Mouse (Mus musculus) adrenal gland, postnatal 36 days (tissue): ENCODE measurements around the gene 4931422A03Rik. TPM values are rescaled to one million over a fixed set of nuclear protein-coding genes. Genes with fewer than 3 reads are reported as not detected.
A peak's percentile ranks its signal among the peaks of the same experiment; 100 is the strongest.
"Not testable (repeated sequence)": the region's sequence is repeated elsewhere in the genome, so short reads cannot be mapped to it uniquely, and the experiment has no call there.

ENCODE experiments used
- DNase-seq, 2 experiments: peaks; one replicate each; pipeline ENCODE4 v3.0.0; 2021; ENCODE audit warnings: mixed read lengths in 1 of 2
- long read RNA-seq, 2 experiments: library from polyadenylated mRNA; stranded (forward); transcript quantifications; one replicate each; pipeline ENCODE4 v2.0.0; 2021; ENCODE audit warnings: borderline sequencing depth in 2 of 2
- total RNA-seq, 2 experiments: library from RNA; stranded (reverse); gene quantifications; 2 replicates each; pipeline ENCODE4 v1.2.3; 2021

4931422A03Rik gene
- total RNA-seq, result not detected
- long read RNA-seq, experiment 1, result 0 reads
- long read RNA-seq, experiment 2, partial matches to known transcripts, result 0 of 3 reads
- long read RNA-seq, experiment 2, other reads (novel, unspliced or antisense), result 3 of 3 reads

DNA sequence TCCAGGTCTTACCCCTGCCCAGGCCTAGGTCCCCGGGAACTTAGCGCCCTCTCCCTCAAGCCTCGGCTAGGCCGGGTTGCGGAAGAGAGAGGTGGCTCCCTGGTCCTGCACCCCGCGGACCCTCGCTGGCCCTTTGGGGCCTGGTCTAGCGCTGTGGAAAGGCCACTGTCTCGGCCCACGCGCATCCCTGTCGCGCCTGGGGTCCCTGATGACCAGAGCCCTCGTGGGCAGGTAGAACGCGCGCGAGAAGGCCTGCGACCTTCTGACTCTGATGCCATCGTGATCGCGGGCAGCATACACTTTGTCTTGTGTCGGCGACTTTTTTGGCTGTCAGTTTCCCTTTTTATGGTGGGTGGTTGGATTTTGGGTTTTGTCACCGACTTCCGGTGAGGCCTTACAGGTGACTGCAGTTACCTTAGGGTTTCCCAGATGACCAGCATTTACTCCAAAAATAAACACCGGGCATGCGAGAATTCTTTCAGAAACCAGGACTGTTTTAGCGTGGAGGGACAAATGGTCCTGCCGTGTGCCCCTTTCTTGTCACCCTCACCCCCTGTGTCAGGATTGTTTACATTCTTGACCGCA is at the start of gene 4931422A03Rik:
Gene 4931422A03Rik, minus strand, starts transcription at position 223 of the 585 bp plus-strand sequence.
- DNase-seq, result peak; percentile 50

- DNase-seq, result peak; percentile 56 to 82
Observed at GRCm38 (mm10) chr2:104069704-104070185, 41.6 kb upstream of the 4931422A03Rik start, which contains the start of gene Cd59b. Gene Cd59b (plus strand): TSS chr2:104069849.

DNA sequence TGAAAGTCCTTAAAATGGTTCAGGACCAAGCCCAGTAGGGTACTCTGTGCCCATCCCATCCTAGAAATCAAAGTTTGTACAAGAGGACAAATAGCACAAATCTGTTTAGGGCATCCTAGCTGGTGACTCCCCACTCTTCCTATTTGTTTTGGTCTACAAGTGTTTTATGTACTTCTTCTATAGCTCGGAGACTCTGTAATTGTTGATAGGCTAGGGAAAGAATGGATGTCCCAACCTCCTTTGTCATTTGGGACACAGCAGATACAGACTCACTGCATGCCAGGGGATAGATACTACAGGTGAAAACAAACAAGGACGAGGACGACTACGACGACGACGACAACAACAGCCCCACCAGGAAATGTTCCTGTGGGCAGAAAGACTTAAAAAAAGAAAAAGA is 40.3 kb upstream of the 4931422A03Rik start, which contains the start of gene Gm10799:
Gene Gm10799, minus strand, starts transcription at position 101 of the 400 bp plus-strand sequence.
- not testable (repeated sequence) for DNase-seq

DNA sequence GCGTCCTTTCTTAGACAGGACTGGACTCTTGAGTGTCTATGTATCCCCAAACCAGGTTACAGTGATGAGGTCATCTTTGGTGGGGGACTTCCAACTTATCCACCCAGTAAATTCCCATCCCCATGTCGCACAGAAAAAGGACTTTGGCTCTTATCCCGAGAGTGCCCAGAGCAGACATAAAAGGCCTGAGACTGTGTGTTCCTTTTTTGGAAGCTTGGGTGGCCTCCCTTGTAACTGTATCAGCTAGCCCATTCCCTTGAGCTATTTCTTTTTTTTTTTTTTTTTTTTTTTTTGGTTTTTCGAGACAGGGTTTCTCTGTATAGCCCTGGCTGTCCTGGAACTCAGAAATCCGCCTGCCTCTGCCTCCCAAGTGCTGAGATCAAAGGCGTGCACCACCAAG is 37.4 kb upstream of the 4931422A03Rik start, which contains the start of gene Gm10912:
Gene Gm10912, plus strand, starts transcription at position 301 of the 400 bp plus-strand sequence.
- DNase-seq, result not testable (repeated sequence)

- DNase-seq, result no peak
Observed at GRCm38 (mm10) chr2:104064152-104064551, 36.0 kb upstream of the 4931422A03Rik start.

DNA sequence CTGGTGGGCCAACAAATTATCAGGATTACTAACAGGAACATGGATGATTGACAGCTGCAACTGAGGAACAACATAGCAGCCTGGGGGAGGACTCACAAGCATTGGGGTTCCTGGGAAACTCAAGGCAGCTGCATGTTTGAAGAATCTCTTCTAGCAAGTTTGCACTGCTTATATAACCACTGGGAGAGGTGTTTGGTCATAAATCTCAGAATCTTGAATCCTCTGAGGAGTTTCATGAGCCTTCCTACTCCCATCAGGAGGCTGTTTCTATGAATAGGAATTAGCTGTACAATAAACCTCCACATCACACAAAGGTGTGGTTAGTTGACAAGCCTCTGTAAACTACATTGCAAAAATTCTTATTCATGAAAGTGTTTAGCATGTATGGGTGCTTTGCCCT is 34.5 kb upstream of the 4931422A03Rik start:
- no peak for DNase-seq

DNA sequence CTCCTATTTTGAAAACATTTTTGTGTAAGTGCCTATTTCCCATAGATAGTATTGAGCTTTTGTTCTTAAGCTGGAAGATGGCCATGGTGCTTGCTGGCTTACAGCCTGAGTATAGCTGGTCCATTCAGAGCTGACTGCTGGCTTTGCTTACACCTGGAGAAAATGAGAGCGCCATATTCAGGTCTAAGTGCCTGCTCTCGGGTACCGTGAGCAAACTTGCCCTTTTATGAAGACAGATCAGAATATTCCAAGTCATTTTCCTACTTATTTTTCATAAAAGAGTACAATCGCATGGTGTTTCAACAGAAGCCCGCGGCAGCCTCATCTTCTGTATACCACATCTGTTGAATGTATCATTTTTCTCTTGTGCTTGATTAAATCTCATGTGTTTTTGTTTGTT is 32.8 kb upstream of the 4931422A03Rik start:
- no peak for DNase-seq

GRCm38 (mm10) chr2:104059786-104060185 is 31.6 kb upstream of the 4931422A03Rik start:
- no peak for DNase-seq

- DNase-seq, result no peak
Observed at GRCm38 (mm10) chr2:104058954-104059353, 30.8 kb upstream of the 4931422A03Rik start.

DNA sequence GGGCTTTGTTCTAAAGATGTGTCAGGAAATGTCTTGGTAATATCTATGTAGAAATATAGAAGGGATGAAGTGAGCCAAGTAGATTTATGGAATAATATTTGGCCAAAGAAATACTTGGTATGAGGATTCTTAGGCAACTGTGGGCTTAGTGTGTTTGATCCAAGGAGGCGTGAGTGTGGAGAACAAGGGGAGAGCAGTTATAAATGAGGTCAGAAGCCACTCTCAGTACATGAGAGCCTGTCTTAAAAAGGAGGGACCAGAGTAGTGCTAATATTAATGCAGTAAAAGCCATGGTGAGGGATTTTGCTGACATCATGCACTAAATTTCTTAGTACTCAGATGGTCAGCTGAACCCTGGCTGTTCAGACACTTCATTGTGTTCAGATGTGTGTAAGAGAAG is 30.2 kb upstream of the 4931422A03Rik start:
- no peak for DNase-seq

DNA sequence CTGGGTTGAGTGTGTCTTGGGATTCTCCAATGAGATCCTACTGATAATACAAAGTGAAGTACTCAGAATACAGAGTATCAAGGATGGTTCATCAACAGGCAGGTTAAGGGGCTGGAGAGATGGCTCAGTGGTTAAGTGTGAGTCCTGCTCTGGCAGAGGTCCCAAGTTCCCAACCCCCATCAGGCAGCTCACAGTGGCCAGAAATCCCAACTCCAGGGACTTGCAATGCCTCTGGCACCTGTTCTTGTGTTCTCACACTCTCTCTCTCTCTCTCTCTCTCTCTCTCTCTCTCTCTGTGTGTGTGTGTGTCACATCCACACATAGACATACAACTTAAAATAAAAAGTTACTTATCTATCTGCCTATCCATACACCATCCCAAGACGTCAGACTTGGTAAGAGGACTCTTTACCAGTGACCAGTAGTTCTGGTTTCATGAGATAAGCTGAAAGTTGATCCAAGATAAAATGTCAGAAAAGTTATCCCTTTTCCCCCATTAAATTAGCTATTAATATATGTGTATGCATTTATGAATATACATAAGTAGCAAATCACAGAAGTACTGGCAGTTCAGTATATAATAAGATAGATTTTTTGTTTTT is 16.4 kb upstream of the 4931422A03Rik start:
- peak in 1 of 2 experiments; percentile 50 for DNase-seq

DNA sequence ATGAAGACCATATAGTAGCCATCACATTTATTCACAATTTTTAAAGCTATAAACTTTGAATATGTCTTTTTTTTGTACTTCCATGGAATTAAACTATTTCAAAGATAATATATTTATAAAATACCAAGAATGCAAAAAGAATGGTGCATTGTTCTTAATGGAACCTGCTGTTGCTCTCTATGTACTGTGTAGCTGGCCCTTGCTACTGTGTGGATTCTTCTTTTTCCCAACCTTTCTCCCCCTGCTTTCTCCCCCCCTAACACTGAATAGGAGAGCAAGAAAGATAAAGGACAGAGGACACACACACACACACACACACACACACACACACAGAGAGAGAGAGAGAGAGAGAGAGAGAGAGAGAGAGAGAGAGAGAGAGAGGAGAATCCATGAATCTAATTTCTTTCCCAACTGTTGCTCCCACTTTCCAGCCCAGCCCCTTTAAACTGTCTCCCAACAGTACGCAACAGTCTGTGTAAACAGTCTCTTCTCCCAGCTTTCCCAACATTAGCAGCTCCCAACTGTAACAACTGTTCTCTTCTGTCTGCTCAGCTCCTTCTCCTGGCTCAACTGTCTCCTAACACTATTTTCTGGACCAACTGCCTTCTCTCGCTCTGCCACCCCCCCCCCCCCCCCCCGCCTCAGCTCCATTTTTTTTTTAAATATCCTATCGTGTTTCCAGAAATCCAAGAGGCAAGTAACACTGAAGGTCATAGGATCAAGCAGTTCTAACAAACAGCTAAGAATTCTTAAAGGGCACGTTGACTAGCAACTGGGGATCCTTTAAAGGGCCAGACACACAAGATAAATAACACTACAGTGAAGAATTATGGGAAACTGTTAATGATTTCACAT is 15.7 kb upstream of the 4931422A03Rik start:
- DNase-seq, result no peak

- no peak for DNase-seq
Observed at GRCm38 (mm10) chr2:104042766-104043165, 14.6 kb upstream of the 4931422A03Rik start.

- peak; percentile 57 to 68 for DNase-seq
Observed at GRCm38 (mm10) chr2:104041632-104042031, 13.5 kb upstream of the 4931422A03Rik start.

DNA sequence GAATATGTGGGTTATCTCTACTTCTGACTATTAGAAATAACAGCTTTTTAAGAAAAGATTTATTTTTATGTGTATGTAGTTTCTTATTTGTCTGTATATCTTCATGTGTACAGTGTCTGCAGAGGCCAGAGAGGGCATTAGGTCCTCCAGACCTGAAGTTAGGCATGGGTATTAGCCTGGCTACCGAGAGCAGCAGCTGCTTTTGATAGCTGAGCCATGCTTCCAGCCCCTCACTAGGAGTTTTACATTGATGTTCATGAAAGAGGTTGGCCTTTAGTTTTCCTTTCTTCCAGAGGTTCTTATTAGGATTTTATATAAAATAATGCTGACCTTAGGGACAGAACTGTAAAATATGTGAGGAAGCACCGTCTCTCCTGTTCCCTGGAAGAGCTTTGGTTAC is 10.1 kb upstream of the 4931422A03Rik start:
- DNase-seq, result no peak

DNA sequence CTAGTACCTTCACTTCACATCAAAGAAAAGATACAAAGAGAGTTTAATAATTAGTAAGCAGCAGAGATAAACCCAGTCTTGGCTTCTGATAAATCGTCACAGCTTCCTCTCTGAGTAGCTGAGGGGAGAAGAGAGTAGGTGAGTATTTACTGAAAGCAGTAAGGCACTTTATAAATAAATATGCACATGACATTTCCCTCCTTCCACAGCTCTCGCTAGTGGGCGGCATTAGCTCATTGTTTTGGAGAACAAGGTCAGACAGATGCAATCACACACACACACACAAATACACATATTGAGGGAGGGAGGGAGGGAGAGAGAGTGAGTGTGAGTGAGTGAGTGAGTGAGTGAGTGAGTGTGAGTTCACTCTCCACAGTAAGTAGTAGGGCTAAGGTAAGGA is 8.2 kb upstream of the 4931422A03Rik start:
- no peak for DNase-seq

DNA sequence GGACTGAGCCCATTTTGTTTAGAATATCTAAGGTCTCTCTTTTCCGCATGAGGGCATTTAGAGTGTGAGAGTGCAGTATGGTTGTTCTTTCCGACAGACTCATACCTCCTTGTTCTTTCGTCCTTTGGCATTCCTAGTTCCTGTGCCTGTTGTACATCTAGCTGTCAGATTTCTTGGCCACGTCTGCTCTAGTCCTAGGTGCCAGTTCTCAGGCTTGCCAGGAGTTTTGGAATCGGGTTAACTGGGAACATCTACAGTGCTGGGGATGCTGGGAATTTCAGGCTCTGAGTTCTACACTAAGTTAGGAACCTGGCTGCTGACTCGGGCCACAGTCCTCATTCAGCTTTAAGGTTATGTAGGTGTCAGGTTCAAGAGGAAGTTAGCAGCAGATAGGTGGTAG is 7.4 kb upstream of the 4931422A03Rik start:
- no peak for DNase-seq

GRCm38 (mm10) chr2:104034832-104035472 is 6.8 kb upstream of the 4931422A03Rik start:
- peak; percentile 74 to 75 for DNase-seq

DNA sequence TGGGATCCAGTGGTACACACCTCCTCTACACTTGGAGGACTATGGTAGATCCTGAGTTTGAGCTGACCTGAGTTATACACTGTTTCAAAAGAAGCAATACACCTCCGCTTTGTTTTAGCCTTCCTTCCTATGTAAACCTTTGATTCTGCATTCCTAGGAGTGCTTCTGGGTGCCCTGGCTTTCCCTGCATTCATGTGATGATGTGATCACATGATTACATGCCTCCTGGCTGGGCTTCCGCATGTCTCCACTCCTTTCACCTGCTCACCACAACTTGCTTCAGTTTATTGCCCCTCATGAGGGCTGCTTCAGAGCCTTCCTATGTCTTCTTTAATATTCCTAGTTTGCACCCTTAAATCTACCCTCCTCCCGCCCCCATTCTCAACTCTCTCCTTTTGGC is 3.9 kb upstream of the 4931422A03Rik start:
- no peak for DNase-seq

GRCm38 (mm10) chr2:104030381-104030780 is 2.2 kb upstream of the 4931422A03Rik start:
- no peak for DNase-seq

DNA sequence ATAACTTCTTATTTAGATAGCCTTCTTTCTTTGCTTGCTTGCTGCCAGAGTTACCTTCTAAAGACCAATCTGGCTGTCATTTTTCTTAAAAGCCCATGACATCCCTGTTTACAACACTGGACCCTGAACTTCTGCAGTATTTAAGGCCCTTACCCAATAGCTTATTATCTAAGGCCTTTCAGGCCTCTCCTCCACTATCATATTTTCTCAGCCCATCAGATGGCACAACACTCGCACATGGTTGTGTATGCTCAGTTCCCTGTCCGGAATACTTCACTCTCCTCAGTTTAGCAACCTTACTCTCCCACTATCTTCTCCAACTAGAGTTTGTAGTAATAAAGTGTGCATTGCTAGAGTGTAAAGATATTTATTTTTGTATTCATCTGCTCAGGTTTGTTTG is 913 bp upstream of the 4931422A03Rik start:
- no peak for DNase-seq
